Mouse (Mus musculus) frontal cortex, postnatal 25 days (tissue): ENCODE data around the gene Cd164.

ENCODE experiments used
- DNase-seq, 2 experiments: peaks; one replicate each; pipeline ENCODE4 v3.0.0; 2022; ENCODE audit warnings: low spot score in 2 of 2

Gene Cd164

GRCm38 (mm10) chr10:41500941-41501340, 18.3 kb upstream of the Cd164 start:
- DNase-seq, result no peak

GRCm38 (mm10) chr10:41504996-41505395, 14.2 kb upstream of the Cd164 start:
- no peak for DNase-seq

GRCm38 (mm10) chr10:41505446-41505845, 13.8 kb upstream of the Cd164 start:
- DNase-seq, result peak in 1 of 2 experiments; percentile 52

GRCm38 (mm10) chr10:41509160-41509559, 10.1 kb upstream of the Cd164 start:
- no peak for DNase-seq

GRCm38 (mm10) chr10:41514301-41514700, 4.9 kb upstream of the Cd164 start:
- DNase-seq, result no peak

- DNase-seq, result no peak
These were observed 4.3 kb upstream of the Cd164 start for GRCm38 (mm10) chr10:41514921-41515320.

- peak; percentile 35 to 47 for DNase-seq
These were observed 670 bp upstream of the Cd164 start for GRCm38 (mm10) chr10:41518508-41518980.

- peak; percentile 14 to 22 for DNase-seq
These were observed 611 bp downstream of the Cd164 start for GRCm38 (mm10) chr10:41519640-41520409.

GRCm38 (mm10) chr10:41520410-41520673, 1.1 kb downstream of the Cd164 start:
- DNase-seq, result no peak

- no peak for DNase-seq
These were observed 4.2 kb downstream of the Cd164 start for GRCm38 (mm10) chr10:41523386-41523785.

- no peak for DNase-seq
These were observed 6.5 kb downstream of the Cd164 start for GRCm38 (mm10) chr10:41525696-41526095.

- no peak for DNase-seq
These were observed 10.8 kb downstream of the Cd164 start for GRCm38 (mm10) chr10:41529972-41530371.

- no peak for DNase-seq
These were observed 16.8 kb downstream of the Cd164 start for GRCm38 (mm10) chr10:41535991-41536390.

GRCm38 (mm10) chr10:41536714-41537113, 17.5 kb downstream of the Cd164 start:
- DNase-seq, result no peak

GRCm38 (mm10) chr10:41537226-41537982, 18.2 kb downstream of the Cd164 start:
- DNase-seq, result no peak

GRCm38 (mm10) chr10:41537983-41538330, 18.7 kb downstream of the Cd164 start:
- no peak for DNase-seq

- DNase-seq, result no peak
These were observed 19.8 kb downstream of the Cd164 start for GRCm38 (mm10) chr10:41538986-41539385.

GRCm38 (mm10) chr10:41542057-41542456, 22.8 kb downstream of the Cd164 start:
- DNase-seq, result no peak

GRCm38 (mm10) chr10:41543439-41543838, 24.2 kb downstream of the Cd164 start:
- DNase-seq, result no peak

GRCm38 (mm10) chr10:41543844-41544243, 24.6 kb downstream of the Cd164 start:
- DNase-seq, result no peak

- DNase-seq, result no peak
These were observed 25.4 kb downstream of the Cd164 start for GRCm38 (mm10) chr10:41544481-41545190.

GRCm38 (mm10) chr10:41545224-41545755, 26.1 kb downstream of the Cd164 start:
- no peak for DNase-seq
